In genomic region chr7:99988725-99989124, GRCm38 (mm10) we compare ENCODE assay signal across 9 mouse cellular contexts. TPM values are rescaled to one million over a fixed set of nuclear protein-coding genes. Genes with fewer than 3 reads are reported as not detected.
DNase-seq lines count a peak whose midpoint lies in the region; ATAC-seq and TF ChIP-seq lines count a peak whose summit lies in the region.
"Had no signal": no experiment of that assay in that cellular context is flagged by ENCODE, and none has a peak within 500 bp of the region (broad histone marks: within the 10 kb centered on the region; RNA-seq: fewer than 3 reads in every experiment).

No protein-coding gene starts in this region.

- H3K27me3 ChIP-seq in E14TG2a.4 (ENCODE audit: insufficient read depth, low read length) = peaks cover 26% of the 10 kb centered on the region

- H3K4me3 ChIP-seq in E14TG2a.4 (replicated peaks; ENCODE audit: low read length) = no peak overlapping the region
- H3K4me3 ChIP-seq: heart, embryonic 13.5 days had no signal

- H3K9me3 ChIP-seq in E14TG2a.4 (ENCODE audit: low read length) = no peaks in the 10 kb centered on the region
- H3K9me3 ChIP-seq: heart, embryonic 13.5 days had no signal

- H3K36me3 ChIP-seq in E14TG2a.4 (ENCODE audit: insufficient read depth, low read length) = no peaks in the 10 kb centered on the region
- H3K36me3 ChIP-seq: heart, embryonic 13.5 days had no signal

- peak; percentile 64 for ATAC-seq in granulocyte monocyte progenitor cell, adult 5-6 weeks (replicated peaks; ENCODE audit: poor library complexity, severe bottlenecking)

- peak; percentile 44 for DNase-seq in adrenal gland, adult 8-10 months
- DNase-seq in embryo, embryonic 11 days = peak; percentile 83
- peak; percentile 79 for DNase-seq in layer of hippocampus, adult 11-12 months (ENCODE audit: low spot score)
- DNase-seq in lung, postnatal 10 days = peak; percentile 84
- peak; percentile 82 for DNase-seq in retina, postnatal 1 day
- DNase-seq in urinary bladder, postnatal 14 days (ENCODE audit: low spot score) = peak; percentile 75

- H3K4me1 ChIP-seq in E14TG2a.4 (replicated peaks; ENCODE audit: low read depth, low read length) = peaks cover 21% of the 10 kb centered on the region
- H3K4me1 ChIP-seq: heart, embryonic 13.5 days had no signal

- peak; percentile 98 for TF ChIP-seq CTCF in E14TG2a.4 (conservative IDR thresholded peaks at IDR 0.05; ENCODE audit: low read length)

RNA-seq across cellular contexts. Expression of gene Rnf169, which starts 8.5 kb away (rescaled TPM):
- 10 to 100 TPM; 17.0 to 25.7 (median 19.9) TPM for total RNA-seq in adrenal gland, adult 8-10 months (2022)
- 15.2 and 18.9 TPM in 2 replicates for total RNA-seq in granulocyte monocyte progenitor cell, adult 5-6 weeks (2014; fragmentation: Nextera tagmentation)
- total RNA-seq in granulocyte monocyte progenitor cell, adult 5-6 weeks (2017) = 15.7 and 17.9 TPM in 2 replicates

RNA-seq across cellular contexts. Expression of gene Chrdl2, which starts 17.2 kb away (rescaled TPM):
- not detected for total RNA-seq in adrenal gland, adult 8-10 months (2022)
- not detected in 2 replicates for total RNA-seq in granulocyte monocyte progenitor cell, adult 5-6 weeks (2014; fragmentation: Nextera tagmentation)
- not detected in 2 replicates for total RNA-seq in granulocyte monocyte progenitor cell, adult 5-6 weeks (2017)
